Mouse (Mus musculus): Measurements from ENCODE around the gene Smtnl1. TPM values are rescaled to one million over a fixed set of nuclear protein-coding genes. Genes with fewer than 3 reads are reported as not detected.
A peak's percentile ranks its signal among the peaks of the same experiment; 100 is the strongest.

Smtnl1 gene
- under 1 TPM in 1 of 2 experiments, not detected in 1; 0.14 TPM for total RNA-seq (2021)
- long read RNA-seq, experiment 1: 0 reads
- long read RNA-seq, experiment 2: 0 reads

- intact Hi-C loops (cut with DNase I): no loop called here
Measured at GRCm38 (mm10) chr2:84822552-84822951, at the start of gene Smtnl1. Gene Smtnl1 (minus strand): TSS chr2:84822652.

GRCm38 (mm10) chr2:84870623-84871160 lies 48.2 kb upstream of the Smtnl1 start:
- intact Hi-C loops (cut with DNase I): no loop called here
- DNase-seq: peak in 1 of 2 experiments; percentile 41

More at GRCm38 (mm10) chr2:84822552-84822951, at the start of gene Smtnl1:
- DNase-seq: no peak

- intact Hi-C loops (cut with DNase I): loop anchor here (2.0 to 5.0 kb wide), 3 partner anchors 18 to 140 kb away; partner anchors contain the start of gene Rtn4rl2
- no peak for DNase-seq
Measured at GRCm38 (mm10) chr2:84868977-84869376, 46.5 kb upstream of the Smtnl1 start.

- intact Hi-C loops (cut with DNase I): loop anchor here (2.0 to 5.0 kb wide), 3 partner anchors 18 to 140 kb away; partner anchors contain the start of gene Rtn4rl2
- DNase-seq: peak; percentile 74 to 84
Measured at GRCm38 (mm10) chr2:84868521-84868943, 46.1 kb upstream of the Smtnl1 start.

- intact Hi-C loops (cut with DNase I): loop anchor here (5.0 kb wide), 1 partner anchor 34 kb away; no protein-coding TSS in a partner anchor
Measured at GRCm38 (mm10) chr2:84865616-84866571, 43.4 kb upstream of the Smtnl1 start.

GRCm38 (mm10) chr2:84862231-84862630 lies 39.8 kb upstream of the Smtnl1 start:
- no peak for DNase-seq
- intact Hi-C loops (cut with DNase I): no loop called here

More at GRCm38 (mm10) chr2:84865616-84866571, 43.4 kb upstream of the Smtnl1 start:
- DNase-seq: peak; percentile 74 to 84

- no peak for DNase-seq
- intact Hi-C loops (cut with DNase I): no loop called here
Measured at GRCm38 (mm10) chr2:84861430-84861829, 39.0 kb upstream of the Smtnl1 start.

GRCm38 (mm10) chr2:84859991-84860780 lies 37.7 kb upstream of the Smtnl1 start:
- intact Hi-C loops (cut with DNase I): no loop called here
- DNase-seq: no peak

GRCm38 (mm10) chr2:84858551-84858950 lies 36.1 kb upstream of the Smtnl1 start:
- DNase-seq: no peak
- intact Hi-C loops (cut with DNase I): no loop called here

GRCm38 (mm10) chr2:84855732-84856131 lies 33.3 kb upstream of the Smtnl1 start:
- intact Hi-C loops (cut with DNase I): loop anchor here (1.0 kb wide), 1 partner anchor 24 kb away; no protein-coding TSS in a partner anchor
- DNase-seq: peak; percentile 47 to 74

GRCm38 (mm10) chr2:84851130-84852040 lies 28.9 kb upstream of the Smtnl1 start:
- peak; percentile 65 to 75 for DNase-seq
- intact Hi-C loops (cut with DNase I): no loop called here

- intact Hi-C loops (cut with DNase I): no loop called here
- no peak for DNase-seq
Measured at GRCm38 (mm10) chr2:84850407-84851129, 28.1 kb upstream of the Smtnl1 start.

GRCm38 (mm10) chr2:84845226-84845625 lies 22.8 kb upstream of the Smtnl1 start:
- DNase-seq: no peak
- intact Hi-C loops (cut with DNase I): no loop called here

GRCm38 (mm10) chr2:84843654-84844053 lies 21.2 kb upstream of the Smtnl1 start:
- intact Hi-C loops (cut with DNase I): no loop called here
- no peak for DNase-seq

- no peak for DNase-seq
- intact Hi-C loops (cut with DNase I): no loop called here
Measured at GRCm38 (mm10) chr2:84841905-84842304, 19.5 kb upstream of the Smtnl1 start.

- intact Hi-C loops (cut with DNase I): no loop called here
- DNase-seq: no peak
Measured at GRCm38 (mm10) chr2:84840748-84841563, 18.5 kb upstream of the Smtnl1 start.

GRCm38 (mm10) chr2:84840016-84840747 lies 17.7 kb upstream of the Smtnl1 start:
- intact Hi-C loops (cut with DNase I): no loop called here
- peak; percentile 79 to 80 for DNase-seq
